Mouse (Mus musculus) liver, embryonic 16.5 days (tissue): ENCODE measurements at regions not wholly inside any gene's neighbourhood (a gene's known extent, or its start where the extent isn't known, plus 50 kb on each side); places are given as distances from the start of the nearest gene placed in this dataset.

Experiments used
- ATAC-seq: fragments of 200-750 bp; cut with Nextera tagmentation; 2 replicates; pipeline ENCODE4 v1.8.0; 2017; ENCODE audit warnings: low read depth, mild to moderate bottlenecking, moderate number of reproducible peaks, moderate library complexity
- H3K27ac ChIP-seq: fragments of 300-500 bp; sonication (generic); 2 replicates; pipeline ENCODE4 v1.5.1; 2014; ENCODE audit warnings: mild to moderate bottlenecking, low read length
- H3K27me3 ChIP-seq: fragments of 300-500 bp; sonication (generic); 2 replicates; pipeline ENCODE4 v1.6.1; 2014; ENCODE audit warnings: low read depth, low read length, mixed read lengths; ENCODE audit not compliant: control insufficient read depth, insufficient read depth
- H3K36me3 ChIP-seq: fragments of 300-500 bp; sonication (generic); 2 replicates; pipeline ENCODE4 v1.6.1; 2014; ENCODE audit warnings: mild to moderate bottlenecking; ENCODE audit not compliant: control insufficient read depth, insufficient read depth
- H3K4me1 ChIP-seq: fragments of 300-500 bp; sonication (generic); 2 replicates; pipeline ENCODE4 v1.6.1; 2014; ENCODE audit warnings: low read depth, low read length, mixed read lengths; ENCODE audit not compliant: control insufficient read depth
- H3K4me2 ChIP-seq: fragments of 300-500 bp; sonication (generic); 2 replicates; pipeline ENCODE4 v1.6.1; 2014; ENCODE audit warnings: low read depth, low read length, mixed read lengths
- H3K4me3 ChIP-seq: fragments of 300-500 bp; sonication (generic); 2 replicates; pipeline ENCODE4 v1.5.1; 2014; ENCODE audit warnings: low read depth, mild to moderate bottlenecking, low read length
- H3K9ac ChIP-seq: fragments of 300-500 bp; sonication (generic); 2 replicates; pipeline ENCODE4 v1.6.1; 2014; ENCODE audit warnings: low read depth, low read length
- H3K9me3 ChIP-seq: fragments of 300-500 bp; sonication (generic); replicated peaks from 2 replicates; pipeline ENCODE4 v1.6.1; 2016; ENCODE audit warnings: low read length; ENCODE audit not compliant: control insufficient read depth
- WGBS: fragments of 180-500 bp; shearing (Covaris S2); extraction: QIAGEN DNeasy Blood & Tissue Kit; methylation state at CpG from one replicate; pipeline ENCODE4 v1.1.7; 2014; ENCODE audit not compliant: insufficient replicate concordance; 5-methylcytosine and 5-hydroxymethylcytosine counted together

DNA sequence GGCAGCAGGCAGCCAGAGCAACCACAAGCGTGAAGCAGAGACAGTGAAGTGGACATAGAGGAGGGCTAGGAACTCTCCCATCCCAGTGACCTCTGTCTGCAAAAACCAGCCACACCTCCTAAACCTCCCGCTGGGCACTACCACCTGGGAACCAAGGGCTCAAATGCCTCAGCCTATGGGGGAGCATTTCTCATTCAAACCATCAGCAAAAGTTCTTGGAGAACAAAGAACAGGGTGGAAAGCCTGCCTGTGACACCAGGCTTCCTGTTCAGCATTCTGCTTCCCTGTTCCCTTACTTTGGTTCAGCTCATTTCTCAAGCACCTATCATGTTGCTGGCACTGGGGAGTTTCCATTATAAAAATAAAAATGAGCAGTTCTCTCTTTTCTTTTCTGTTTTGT is 74.4 kb upstream of the Rnaseh2b start:
- H3K9me3 ChIP-seq = no peaks in the 10 kb centered on the region
- no peaks in the 10 kb centered on the region for H3K36me3 ChIP-seq
- no peak for ATAC-seq
- WGBS = 55% methylated on average over 2 of the region's 2 CpGs
- no peaks in the 10 kb centered on the region for H3K27me3 ChIP-seq
- H3K27ac ChIP-seq = no peak overlapping the region
- no peak overlapping the region for H3K4me2 ChIP-seq
- H3K4me1 ChIP-seq = no peaks in the 10 kb centered on the region
- no peak overlapping the region for H3K9ac ChIP-seq
- no peak overlapping the region for H3K4me3 ChIP-seq

DNA sequence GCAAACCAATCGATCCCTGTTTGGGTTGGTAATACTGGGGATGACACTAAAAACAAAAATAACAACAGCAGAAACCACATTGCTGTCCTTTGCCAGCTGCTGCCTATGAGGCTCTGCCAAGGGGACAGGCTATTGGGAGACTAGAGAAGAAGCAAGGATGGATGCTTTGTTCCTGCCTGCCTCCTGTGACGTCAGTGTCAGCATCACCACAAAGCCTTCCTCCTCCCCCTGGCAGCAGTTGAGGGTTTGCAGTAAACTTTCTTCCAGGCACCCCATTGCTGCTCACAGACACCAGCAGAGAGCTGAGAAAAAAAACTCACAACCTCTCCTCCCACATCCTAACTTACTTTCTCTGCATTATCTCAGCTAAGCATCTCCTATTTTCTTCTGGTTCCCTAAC is 73.7 kb upstream of the Rnaseh2b start:
- H3K4me1 ChIP-seq = no peaks in the 10 kb centered on the region
- H3K9ac ChIP-seq = no peak overlapping the region
- no peaks in the 10 kb centered on the region for H3K36me3 ChIP-seq
- no peak overlapping the region for H3K4me2 ChIP-seq
- 37% methylated on average over 2 of the region's 2 CpGs for WGBS
- no peaks in the 10 kb centered on the region for H3K9me3 ChIP-seq
- H3K27ac ChIP-seq = no peak overlapping the region
- no peak for ATAC-seq
- no peaks in the 10 kb centered on the region for H3K27me3 ChIP-seq
- no peak overlapping the region for H3K4me3 ChIP-seq

DNA sequence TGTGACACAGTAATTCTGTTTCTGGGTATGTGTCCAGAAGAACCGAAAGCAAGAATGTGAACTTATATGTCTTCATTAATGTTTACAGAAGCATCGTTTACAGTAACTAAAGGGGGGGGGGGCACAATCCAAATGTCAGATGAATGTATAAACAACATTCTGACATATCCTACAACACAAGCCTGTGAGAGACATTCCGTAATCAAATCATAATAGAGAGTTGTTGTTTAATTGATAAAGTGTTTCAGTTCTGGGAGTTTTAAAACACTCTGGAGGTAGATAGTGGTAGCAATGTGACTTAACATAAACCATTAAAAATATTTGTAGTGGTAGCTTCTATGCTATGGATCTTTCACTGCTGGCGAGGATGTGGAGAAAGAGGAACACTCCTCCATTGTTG is 71.6 kb upstream of the Rnaseh2b start:
- Histone ChIP-seq H3K4me2 (no peak overlapping the region), H3K4me1 (no peaks in the 10 kb centered on the region), H3K36me3 (no peaks in the 10 kb centered on the region), H3K4me3 (no peak overlapping the region), H3K27me3 (no peaks in the 10 kb centered on the region), H3K9me3 (no peaks in the 10 kb centered on the region), H3K9ac (no peak overlapping the region), H3K27ac (no peak overlapping the region)
- no peak for ATAC-seq
- 59% methylated on average over 4 of the region's 4 CpGs for WGBS
